20 mouse cellular contexts compared by ENCODE assay signal in the genomic region with DNA sequence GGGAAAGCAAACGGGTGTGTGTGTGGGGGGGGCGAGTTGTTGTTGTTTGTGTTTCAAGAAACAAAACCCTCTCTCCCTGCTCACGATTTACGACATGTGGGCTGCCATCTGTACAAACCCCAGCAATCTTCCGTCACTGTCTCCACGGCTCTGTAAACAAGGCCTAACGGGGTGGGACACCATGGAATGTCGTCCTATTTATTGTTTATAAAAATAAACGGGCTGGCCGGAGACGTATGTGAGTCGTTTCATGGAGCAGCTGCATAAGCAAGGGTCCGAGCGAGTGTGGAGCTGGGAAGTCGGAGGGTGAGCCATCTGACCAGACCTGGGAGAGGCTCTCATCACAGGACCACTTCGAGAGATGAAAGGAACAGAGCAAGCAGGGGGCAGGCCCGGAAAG.
DNase-seq lines count a peak whose midpoint lies in the region; ATAC-seq lines count a peak whose summit lies in the region.
"Had no signal": no experiment of that assay in that cellular context is flagged by ENCODE, and none has a peak within 500 bp of the region (broad histone marks: within the 10 kb centered on the region; RNA-seq: fewer than 3 reads in every experiment).

No protein-coding gene starts in this region.

- H3K4me2 ChIP-seq in kidney, embryonic 14.5 days (replicated peaks; ENCODE audit: low read depth, low read length), result peak overlapping the region; percentile 21
- no peak overlapping the region; the same call in 1 of the 2 replicates for H3K4me2 ChIP-seq in lung, embryonic 15.5 days
- peak overlapping the region; percentile 36 for H3K4me2 ChIP-seq in neural tube, embryonic 12.5 days (replicated peaks)
- H3K4me2 ChIP-seq: embryonic facial prominence, embryonic 13.5 days; heart, embryonic 15.5 days; midbrain, embryonic 11.5 days had no signal

- peaks cover 4% of the 10 kb centered on the region for H3K4me1 ChIP-seq in kidney, embryonic 14.5 days (ENCODE audit: control insufficient read depth, insufficient read depth, low read length)
- no peaks in the 10 kb centered on the region for H3K4me1 ChIP-seq in lung, embryonic 15.5 days
- H3K4me1 ChIP-seq in embryonic facial prominence, embryonic 10.5 days, result peaks cover 10% of the 10 kb centered on the region
- H3K4me1 ChIP-seq in neural tube, embryonic 12.5 days, result peaks cover 4% of the 10 kb centered on the region
- H3K4me1 ChIP-seq: embryonic facial prominence, embryonic 13.5 days; heart, embryonic 15.5 days had no signal

- H3K27ac ChIP-seq in kidney, embryonic 14.5 days (ENCODE audit: low read depth, low read length), result no peak overlapping the region
- no peak overlapping the region for H3K27ac ChIP-seq in lung, embryonic 15.5 days
- H3K27ac ChIP-seq in embryonic facial prominence, embryonic 10.5 days (replicated peaks), result no peak overlapping the region
- no peak overlapping the region for H3K27ac ChIP-seq in neural tube, embryonic 12.5 days
- H3K27ac ChIP-seq: embryonic facial prominence, embryonic 13.5 days; heart, embryonic 15.5 days had no signal

- 6% methylated on average over 17 of the region's 17 CpGs for WGBS in kidney, embryonic 14.5 days
- WGBS in lung, embryonic 15.5 days, result 20% methylated on average over 17 of the region's 17 CpGs
- WGBS in embryonic facial prominence, embryonic 10.5 days, result 61% methylated on average over 17 of the region's 17 CpGs
- 19% methylated on average over 17 of the region's 17 CpGs for WGBS in neural tube, embryonic 12.5 days

- no peak overlapping the region for H3K4me3 ChIP-seq in kidney, embryonic 14.5 days (ENCODE audit: low read length)
- no peak overlapping the region for H3K4me3 ChIP-seq in lung, embryonic 15.5 days
- no peak overlapping the region for H3K4me3 ChIP-seq in embryonic facial prominence, embryonic 10.5 days
- H3K4me3 ChIP-seq in neural tube, embryonic 12.5 days, result no peak overlapping the region
- H3K4me3 ChIP-seq: embryonic facial prominence, embryonic 13.5 days; heart, embryonic 15.5 days had no signal

- ATAC-seq in kidney, embryonic 14.5 days (ENCODE audit: low FRiP score, low TSS enrichment), result peak; percentile 46
- ATAC-seq in lung, embryonic 15.5 days (ENCODE audit: borderline replicate concordance, extremely low read depth, low FRiP score, low TSS enrichment), result peak; percentile 79; the same call in 1 of the 2 replicates
- no peak for ATAC-seq in neural tube, embryonic 12.5 days (ENCODE audit: low FRiP score, low read depth)
- ATAC-seq: intestine, embryonic 16.5 days; liver, postnatal 0 days had no signal

- H3K9ac ChIP-seq in kidney, embryonic 14.5 days (ENCODE audit: low read depth, low read length), result no peak overlapping the region
- H3K9ac ChIP-seq in lung, embryonic 15.5 days, result no peak overlapping the region
- no peak overlapping the region for H3K9ac ChIP-seq in neural tube, embryonic 12.5 days
- H3K9ac ChIP-seq: embryonic facial prominence, embryonic 13.5 days; heart, embryonic 15.5 days; liver, postnatal 0 days had no signal

- no peaks in the 10 kb centered on the region for H3K9me3 ChIP-seq in kidney, embryonic 14.5 days (ENCODE audit: control insufficient read depth, low read length)
- no peaks in the 10 kb centered on the region for H3K9me3 ChIP-seq in lung, embryonic 15.5 days
- H3K9me3 ChIP-seq in embryonic facial prominence, embryonic 10.5 days, result no peaks in the 10 kb centered on the region
- H3K9me3 ChIP-seq in neural tube, embryonic 12.5 days, result no peaks in the 10 kb centered on the region
- H3K9me3 ChIP-seq: embryonic facial prominence, embryonic 13.5 days; heart, embryonic 15.5 days had no signal

- no peaks in the 10 kb centered on the region for H3K27me3 ChIP-seq in kidney, embryonic 14.5 days (ENCODE audit: control insufficient read depth, insufficient read depth, low read length)
- no peaks in the 10 kb centered on the region for H3K27me3 ChIP-seq in lung, embryonic 15.5 days
- no peaks in the 10 kb centered on the region for H3K27me3 ChIP-seq in embryonic facial prominence, embryonic 10.5 days (replicated peaks; ENCODE audit: low read depth, poor library complexity, severe bottlenecking)
- H3K27me3 ChIP-seq in neural tube, embryonic 12.5 days (replicated peaks), result no peaks in the 10 kb centered on the region
- H3K27me3 ChIP-seq: embryonic facial prominence, embryonic 13.5 days; heart, embryonic 15.5 days had no signal

- no peaks in the 10 kb centered on the region for H3K36me3 ChIP-seq in kidney, embryonic 14.5 days (ENCODE audit: control insufficient read depth, insufficient read depth, low read length)
- H3K36me3 ChIP-seq in lung, embryonic 15.5 days, result no peaks in the 10 kb centered on the region
- no peaks in the 10 kb centered on the region for H3K36me3 ChIP-seq in embryonic facial prominence, embryonic 10.5 days (replicated peaks)
- no peaks in the 10 kb centered on the region for H3K36me3 ChIP-seq in neural tube, embryonic 12.5 days
- H3K36me3 ChIP-seq: embryonic facial prominence, embryonic 13.5 days; heart, embryonic 15.5 days had no signal

- no peak for DNase-seq in kidney, adult 8-10 months
- DNase-seq in lung, postnatal 4 days, result no peak
- peak; percentile 10 for DNase-seq in embryonic facial prominence, embryonic 10.5 days (ENCODE audit: low spot score)
- no peak for DNase-seq in adrenal gland, postnatal 14 days
- DNase-seq in retina, embryonic 14.5 days (ENCODE audit: low spot score), result no peak
- DNase-seq: adrenal gland, adult 8-10 months; cerebellum, adult 11-12 months; cerebellum, postnatal 25 days; heart, adult 18-20 months; layer of hippocampus, adult 9-11 months; liver; liver, postnatal 0 days; thymus, postnatal 14 days had no signal
